Mouse (Mus musculus) layer of hippocampus, adult 2 months (tissue): ENCODE results near the gene Synpo2. TPM values are rescaled to one million over a fixed set of nuclear protein-coding genes. Genes with fewer than 3 reads are reported as not detected.

Experiments used
- DNase-seq, 2 experiments: peaks; one replicate each; pipeline ENCODE4 v3.0.0; 2022; ENCODE audit warnings: low spot score in 2 of 2
- H3K27ac ChIP-seq: fragments of 200-600 bp; 2 replicates; pipeline ENCODE4 v1.8.1; 2022
- H3K4me3 ChIP-seq: fragments of 200-600 bp; 2 replicates; pipeline ENCODE4 v1.8.1; 2022; ENCODE audit warnings: mild to moderate bottlenecking
- CTCF ChIP-seq: fragments of 200-600 bp; conservative IDR thresholded peaks from 2 replicates; pipeline ENCODE4 v1.8.1; 2022; ENCODE audit warnings: antibody characterized with exemption, mild to moderate bottlenecking, moderate library complexity
- total RNA-seq, 2 experiments: library from RNA; stranded (reverse); gene quantifications; 2 replicates each; pipeline ENCODE4 v1.2.3; 2021

The Synpo2 gene
- total RNA-seq, 2 experiments from 2014 or later = 3.4 to 3.7 TPM

DNA sequence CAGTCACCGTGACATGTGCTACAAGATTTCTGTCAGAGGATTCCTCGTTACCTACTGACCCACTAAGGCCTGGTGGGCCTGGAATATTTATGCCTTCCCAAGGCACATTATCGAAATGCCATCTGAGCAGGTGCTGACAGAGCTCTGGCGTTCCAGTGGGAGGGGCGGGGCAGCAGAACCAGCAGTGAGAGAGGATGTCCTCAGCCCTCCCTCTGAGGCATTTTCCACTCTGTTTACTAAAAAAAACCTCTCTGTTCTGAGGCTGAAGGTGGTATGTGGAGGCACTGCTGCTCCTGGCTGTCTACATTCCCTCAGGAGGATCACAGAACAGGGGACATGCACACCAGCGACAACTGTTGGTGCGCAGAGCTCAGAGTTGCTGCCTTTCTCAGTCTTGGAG is 1.1 kb upstream of the Synpo2 start:
- no peak for TF ChIP-seq CTCF
- DNase-seq = no peak
- no peak overlapping the region for H3K4me3 ChIP-seq
- no peak overlapping the region for H3K27ac ChIP-seq

GRCm38 (mm10) chr3:123235495-123235894 is 454 bp downstream of the Synpo2 start:
- peak overlapping the region; percentile 67 for H3K4me3 ChIP-seq
- peak overlapping the region; percentile 39; the same call in 1 of the 2 replicates for H3K27ac ChIP-seq
- no peak for TF ChIP-seq CTCF
- no peak for DNase-seq

- peak; percentile 51 to 63 for DNase-seq
- TF ChIP-seq CTCF = peak; percentile 89
- Histone ChIP-seq H3K4me3 (no peak overlapping the region), H3K27ac (no peak overlapping the region)
These were observed 1.6 kb downstream of the Synpo2 start for GRCm38 (mm10) chr3:123234191-123234836.

GRCm38 (mm10) chr3:123231639-123232038 is 4.3 kb downstream of the Synpo2 start:
- TF ChIP-seq CTCF = no peak
- DNase-seq = no peak

GRCm38 (mm10) chr3:123227276-123227675 is 8.7 kb downstream of the Synpo2 start:
- TF ChIP-seq CTCF = no peak
- no peak overlapping the region for H3K27ac ChIP-seq
- DNase-seq = no peak
- H3K4me3 ChIP-seq = no peak overlapping the region

More at GRCm38 (mm10) chr3:123231639-123232038, 4.3 kb downstream of the Synpo2 start:
- no peak overlapping the region for H3K4me3 ChIP-seq
- H3K27ac ChIP-seq = no peak overlapping the region

GRCm38 (mm10) chr3:123218646-123219045 is 17.3 kb downstream of the Synpo2 start:
- DNase-seq = no peak
- no peak for TF ChIP-seq CTCF
- Histone ChIP-seq H3K4me3 (no peak overlapping the region), H3K27ac (no peak overlapping the region)

DNA sequence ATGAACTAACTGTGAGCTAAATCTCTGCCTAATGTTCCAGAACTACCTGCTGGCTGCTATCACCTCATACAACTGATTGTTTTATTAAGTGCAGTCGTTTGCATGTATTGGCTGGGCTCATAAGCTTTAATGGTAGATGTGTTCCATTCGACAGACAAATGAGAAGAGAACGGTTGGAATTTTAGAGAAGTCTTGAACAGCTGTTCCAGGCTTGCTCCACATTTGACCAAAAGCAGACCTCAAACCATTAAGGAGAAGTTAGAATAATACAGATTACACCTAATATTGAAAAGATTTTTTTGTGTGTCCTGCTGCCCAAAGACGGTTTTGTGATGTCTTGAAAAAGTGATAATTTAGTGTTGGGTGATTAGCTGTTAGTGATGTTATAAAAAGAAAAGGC is 27.1 kb downstream of the Synpo2 start:
- Histone ChIP-seq H3K27ac (no peak overlapping the region), H3K4me3 (no peak overlapping the region)
- TF ChIP-seq CTCF = no peak
- DNase-seq = no peak

- Histone ChIP-seq H3K4me3 (no peak overlapping the region), H3K27ac (no peak overlapping the region)
- TF ChIP-seq CTCF = no peak
- DNase-seq = no peak
These were observed 28.6 kb downstream of the Synpo2 start for GRCm38 (mm10) chr3:123207386-123207785.

DNA sequence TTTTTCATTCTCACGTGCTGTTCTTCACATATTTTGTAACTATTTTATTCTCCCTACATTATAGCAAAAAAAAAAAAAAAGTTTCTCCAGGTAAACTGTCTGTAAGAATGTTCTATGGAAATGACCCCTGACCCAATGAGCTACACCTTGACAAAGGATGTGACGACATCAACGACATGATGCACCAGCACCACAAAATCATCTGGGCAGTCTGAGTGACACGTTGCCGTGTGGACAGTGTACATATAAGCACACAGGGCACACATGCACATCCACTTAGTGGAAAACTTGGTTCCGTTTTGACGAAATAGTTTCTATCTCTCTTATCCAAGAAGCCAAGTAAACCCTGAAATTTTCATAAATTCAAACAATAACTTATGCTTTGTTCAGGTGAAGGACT is 30.5 kb downstream of the Synpo2 start:
- Histone ChIP-seq H3K27ac (no peak overlapping the region), H3K4me3 (no peak overlapping the region)
- TF ChIP-seq CTCF = no peak
- no peak for DNase-seq

GRCm38 (mm10) chr3:123205065-123205464 is 30.9 kb downstream of the Synpo2 start:
- no peak for DNase-seq
- no peak for TF ChIP-seq CTCF
- Histone ChIP-seq H3K4me3 (no peak overlapping the region), H3K27ac (no peak overlapping the region)

- Histone ChIP-seq H3K27ac (no peak overlapping the region), H3K4me3 (no peak overlapping the region)
- no peak for TF ChIP-seq CTCF
- DNase-seq = no peak
These were observed 31.3 kb downstream of the Synpo2 start for GRCm38 (mm10) chr3:123204658-123205057.

GRCm38 (mm10) chr3:123201798-123202197 is 34.2 kb downstream of the Synpo2 start:
- no peak for TF ChIP-seq CTCF
- no peak for DNase-seq
- H3K4me3 ChIP-seq = no peak overlapping the region
- H3K27ac ChIP-seq = no peak overlapping the region

GRCm38 (mm10) chr3:123193740-123194139 is 42.2 kb downstream of the Synpo2 start:
- Histone ChIP-seq H3K4me3 (no peak overlapping the region), H3K27ac (no peak overlapping the region)
- DNase-seq = no peak
- TF ChIP-seq CTCF = no peak

DNA sequence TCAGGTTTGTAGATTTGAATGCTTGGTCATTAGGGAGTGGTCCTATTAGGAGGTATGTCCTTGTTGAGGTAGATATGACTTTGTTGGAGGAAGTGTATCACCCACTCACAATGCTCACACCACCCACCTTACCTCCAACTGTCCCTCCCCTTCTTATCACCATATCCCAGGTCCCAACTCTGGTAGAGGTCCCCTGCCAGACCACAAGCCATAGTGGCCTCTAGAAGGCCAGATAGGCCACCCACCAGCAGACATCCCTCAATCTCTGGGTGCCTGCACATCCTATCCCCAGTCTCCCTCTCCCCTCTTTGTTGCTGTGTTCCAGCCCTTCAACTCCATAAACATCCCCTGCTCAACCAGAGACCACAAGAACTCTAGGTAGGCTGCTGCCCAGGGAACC is 44.3 kb downstream of the Synpo2 start:
- DNase-seq = no peak
- Histone ChIP-seq H3K27ac (no peak overlapping the region), H3K4me3 (no peak overlapping the region)
- no peak for TF ChIP-seq CTCF
